Mouse (Mus musculus): ENCODE results near the gene Olfr1101.

The Olfr1101 gene

DNA sequence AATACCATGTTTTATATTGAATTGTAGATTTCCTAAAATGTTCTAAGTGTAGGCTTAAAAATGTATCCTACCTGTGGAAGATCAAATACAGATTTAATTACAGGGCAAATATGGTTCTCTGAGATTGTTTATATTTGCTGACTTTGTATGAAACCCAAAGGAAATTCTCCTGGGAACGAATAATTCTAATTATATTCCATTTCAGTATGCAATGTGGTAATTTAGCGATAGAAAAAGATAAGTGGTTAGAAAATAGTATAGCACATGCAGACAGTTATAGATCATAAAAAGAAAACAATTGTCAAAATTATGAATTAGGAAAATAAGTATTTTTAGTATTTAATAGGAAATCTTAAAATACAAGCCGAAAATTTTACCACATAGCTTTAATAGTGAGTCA lies at the start of gene Olfr1101:
TSS of gene Olfr1101 (minus strand) at position 101 of the 400 bp plus-strand sequence.
- no peak for DNase-seq

- no peak for DNase-seq
These were observed 45.4 kb upstream of the Olfr1101 start, which contains the start of gene Olfr1105 for GRCm38 (mm10) chr2:87036431-87036830. TSS of gene Olfr1105 (minus strand) at chr2:87036531.

- no peak for DNase-seq
These were observed 36.0 kb upstream of the Olfr1101 start, which contains the start of gene Olfr1104 for GRCm38 (mm10) chr2:87026980-87027379. TSS of gene Olfr1104 (minus strand) at chr2:87027080.

DNA sequence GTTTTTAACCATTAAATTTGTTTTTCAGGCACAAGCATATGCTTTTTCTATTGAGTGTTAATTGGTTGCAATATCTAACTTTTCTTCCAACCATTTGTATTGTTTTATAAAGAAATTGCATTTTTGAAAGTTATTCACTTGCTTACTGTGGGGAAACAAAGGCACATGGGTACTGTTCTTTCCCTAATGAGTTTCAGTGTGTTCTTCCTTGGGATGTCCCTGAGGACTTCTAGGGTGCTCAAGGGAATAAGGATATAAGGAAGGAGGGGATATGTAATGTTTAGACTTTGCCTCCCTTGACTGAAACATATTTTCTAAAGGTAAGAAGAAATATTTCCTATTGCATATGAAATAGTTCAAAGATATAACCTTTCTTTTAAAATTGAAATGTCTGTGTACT lies 7.1 kb upstream of the Olfr1101 start, which contains the start of gene Olfr1102:
TSS of gene Olfr1102 (plus strand) at position 301 of the 400 bp plus-strand sequence.
- DNase-seq, result no peak

DNA sequence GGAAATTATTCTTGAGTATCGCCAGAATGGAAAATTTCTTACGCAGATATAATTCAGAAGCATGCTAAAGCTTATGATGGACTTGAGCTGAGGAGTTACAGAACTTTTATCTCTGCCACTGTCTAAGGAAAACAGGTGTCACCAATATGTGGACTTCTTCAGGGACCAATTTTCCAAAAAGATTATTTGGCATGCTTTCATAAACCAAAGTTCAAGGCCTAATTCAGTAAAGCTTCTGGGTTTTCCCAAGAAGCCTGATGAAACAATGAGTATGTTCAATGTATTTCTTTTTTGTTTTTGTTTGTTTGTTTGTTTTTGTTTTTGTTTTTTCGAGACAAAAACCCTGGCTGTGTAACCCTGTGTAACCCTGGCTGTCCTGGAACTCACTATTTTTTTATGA lies 11.2 kb downstream of the Olfr1101 start, which contains the start of gene Olfr1100:
TSS of gene Olfr1100 (minus strand) at position 101 of the 400 bp plus-strand sequence.
- DNase-seq, result no peak

DNA sequence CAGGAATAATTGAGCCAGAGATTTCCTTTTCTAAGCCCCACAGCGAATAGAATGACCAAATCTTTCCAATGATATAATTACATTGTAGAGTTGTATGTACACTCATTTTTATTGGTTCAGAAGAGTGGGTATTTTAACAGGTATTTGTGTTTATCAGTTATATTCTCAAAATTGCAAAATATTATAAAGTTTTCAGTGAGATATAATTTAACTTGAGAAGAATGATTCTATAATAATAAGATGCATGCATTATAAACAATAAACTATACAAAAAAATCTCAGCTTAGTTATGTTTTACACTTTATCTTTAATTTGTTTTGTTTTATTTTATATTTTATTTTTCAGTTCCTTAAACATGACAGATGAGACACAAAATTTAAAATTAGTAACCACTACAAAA lies 30.4 kb downstream of the Olfr1101 start, which contains the start of gene Olfr1099:
TSS of gene Olfr1099 (minus strand) at position 101 of the 400 bp plus-strand sequence.
- DNase-seq, result no peak
